Mouse (Mus musculus) right cerebral cortex, postnatal 4 days (tissue): ENCODE measurements at regions not wholly inside any gene's neighbourhood (a gene's known extent, or its start where the extent isn't known, plus 50 kb on each side); places are given as distances from the start of the nearest gene placed in this dataset.
A peak's percentile ranks its signal among the peaks of the same experiment; 100 is the strongest.

Source experiments
- DNase-seq: peaks from one replicate; pipeline ENCODE4 v3.0.0-alpha.2; 2022

DNA sequence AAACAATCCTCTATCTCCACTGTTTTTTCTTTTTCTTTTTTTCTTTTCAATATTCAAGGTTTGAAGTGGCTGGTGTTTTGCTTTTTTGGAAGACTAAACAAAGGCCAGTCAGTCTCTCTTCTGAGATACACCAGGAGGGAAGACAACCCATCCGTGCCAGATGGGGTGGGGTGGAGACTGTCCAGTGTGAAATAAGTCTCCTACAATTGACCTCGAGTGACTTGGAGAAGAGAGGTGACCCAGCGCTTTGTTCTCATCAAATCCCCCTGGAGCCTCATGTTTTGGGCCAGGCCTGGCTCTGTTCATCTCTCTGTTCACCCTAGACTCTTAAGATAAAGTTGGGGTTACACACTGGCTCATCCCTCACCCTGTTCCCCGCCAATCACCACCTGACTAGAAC, 169.2 kb upstream of the Tbca start:
- DNase-seq, result no peak

DNA sequence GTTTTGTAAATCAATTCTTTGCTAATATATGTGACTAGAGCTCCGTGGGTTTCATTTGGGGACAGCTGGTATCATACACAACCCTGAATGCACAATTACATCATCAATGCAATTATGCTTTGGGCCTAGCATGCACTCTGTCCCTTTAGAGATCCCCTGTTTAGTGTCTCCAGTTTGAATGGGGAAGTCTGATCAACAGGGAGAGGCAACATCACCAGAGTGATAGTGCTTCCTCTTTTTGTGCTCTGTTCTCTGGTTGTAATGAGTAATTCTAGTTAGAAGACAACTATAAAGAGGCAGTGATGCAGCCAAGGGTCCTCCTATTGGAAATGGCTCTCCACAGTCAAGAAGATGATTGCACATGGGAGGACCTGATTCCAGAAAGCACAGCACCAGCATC, 158.7 kb upstream of the Tbca start:
- no peak for DNase-seq

DNA sequence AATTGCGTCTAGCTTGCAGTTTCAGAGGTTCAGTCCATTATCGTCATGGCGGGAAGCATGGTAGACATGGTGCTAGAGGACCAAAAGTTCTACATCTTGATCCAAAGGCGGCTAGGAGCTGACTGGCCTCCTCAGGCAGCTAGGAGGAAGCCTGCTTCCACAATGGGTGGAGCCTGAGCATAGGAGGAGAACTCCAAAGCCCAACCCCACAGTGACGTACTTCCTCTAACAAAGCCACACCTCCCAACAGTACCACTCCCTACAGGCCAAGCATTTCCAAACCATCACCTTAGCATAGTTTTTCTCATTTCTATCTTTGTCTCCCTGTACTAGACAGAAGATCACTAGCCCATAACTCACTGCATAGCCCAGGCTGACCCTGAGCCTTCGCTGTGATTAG, 158.0 kb upstream of the Tbca start:
- no peak for DNase-seq

DNA sequence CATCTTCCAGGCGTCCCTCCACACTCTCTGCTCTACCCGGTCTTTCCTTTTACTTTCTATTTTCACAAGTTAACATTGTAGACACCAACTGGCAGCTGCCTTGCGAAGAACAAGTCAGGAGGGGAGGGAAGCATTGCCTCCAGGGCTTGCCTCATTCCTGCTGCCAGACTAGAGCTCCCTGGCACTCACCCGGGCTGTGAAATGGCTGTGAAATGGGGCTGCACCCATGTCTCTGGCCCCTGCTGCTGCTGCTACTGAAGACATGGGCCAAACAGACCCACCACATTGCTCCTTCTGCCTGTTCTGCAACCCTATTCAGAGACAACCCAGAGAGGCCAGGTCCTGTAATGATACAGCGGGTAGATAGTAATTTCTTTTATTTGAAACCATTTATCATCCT, 156.0 kb upstream of the Tbca start:
- no peak for DNase-seq

DNA sequence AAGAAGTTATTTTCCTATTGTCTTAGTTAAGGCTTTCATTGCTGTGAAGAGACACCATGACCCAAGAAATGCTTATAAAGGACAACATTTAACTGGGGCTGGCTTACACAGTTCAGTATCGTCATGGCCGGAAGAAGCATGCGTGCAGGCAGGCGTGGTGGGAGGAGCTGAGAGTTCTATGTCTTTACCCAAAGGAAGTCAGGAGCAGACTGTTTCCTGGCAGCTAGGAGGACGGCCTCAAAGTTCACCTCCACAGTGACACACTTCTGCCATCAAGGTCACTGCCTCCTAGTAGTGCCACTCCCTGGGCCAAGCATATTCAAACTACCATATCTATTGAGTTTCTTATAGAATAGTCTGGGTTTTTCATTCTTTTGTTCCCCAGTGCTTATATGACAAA, 148.4 kb upstream of the Tbca start:
- DNase-seq, result no peak

DNA sequence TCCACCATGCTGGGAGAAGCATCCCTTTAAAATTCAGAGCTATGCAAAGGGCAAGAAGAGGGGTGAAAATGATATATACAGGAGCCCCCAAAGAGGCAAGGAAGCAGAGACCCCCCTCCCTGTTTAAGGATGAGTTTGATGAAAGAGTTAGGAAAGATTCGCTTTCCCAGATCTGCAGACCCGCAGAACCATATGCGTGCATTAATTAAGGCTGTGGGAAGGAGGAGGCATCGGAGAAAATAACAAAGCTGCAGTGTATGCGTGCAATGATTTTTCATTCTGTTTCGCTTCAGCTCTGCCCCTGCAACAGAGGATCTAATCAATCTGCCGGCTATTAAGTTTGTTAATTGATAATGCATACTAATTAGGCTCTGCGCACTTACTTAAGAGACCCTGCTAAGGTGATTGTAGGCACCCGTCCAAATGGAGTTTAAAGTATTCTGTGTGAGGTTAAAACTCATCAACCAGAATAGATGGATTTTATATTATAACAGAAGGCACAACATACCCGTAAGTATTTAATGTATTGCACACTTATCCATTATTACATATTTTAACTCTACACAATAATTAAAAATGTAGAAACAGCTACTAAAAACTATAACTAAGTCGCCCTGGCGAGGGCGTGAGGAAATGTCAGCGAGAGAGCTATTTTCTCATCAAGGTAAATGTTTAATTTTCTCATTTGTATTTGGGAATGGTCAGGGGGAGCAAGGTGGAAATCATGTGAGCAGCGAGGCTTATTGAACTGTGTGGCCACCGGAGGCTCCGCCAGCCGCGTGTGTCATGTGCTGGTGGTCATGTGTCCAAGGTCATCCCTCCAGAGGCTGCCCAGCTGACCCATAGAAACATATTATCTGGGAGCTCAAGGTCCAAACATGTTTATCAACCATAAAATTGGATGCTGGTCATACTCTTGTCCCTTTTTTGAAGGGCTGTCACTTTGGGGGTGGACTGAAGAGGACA, 143.2 kb upstream of the Tbca start:
- no peak for DNase-seq

DNA sequence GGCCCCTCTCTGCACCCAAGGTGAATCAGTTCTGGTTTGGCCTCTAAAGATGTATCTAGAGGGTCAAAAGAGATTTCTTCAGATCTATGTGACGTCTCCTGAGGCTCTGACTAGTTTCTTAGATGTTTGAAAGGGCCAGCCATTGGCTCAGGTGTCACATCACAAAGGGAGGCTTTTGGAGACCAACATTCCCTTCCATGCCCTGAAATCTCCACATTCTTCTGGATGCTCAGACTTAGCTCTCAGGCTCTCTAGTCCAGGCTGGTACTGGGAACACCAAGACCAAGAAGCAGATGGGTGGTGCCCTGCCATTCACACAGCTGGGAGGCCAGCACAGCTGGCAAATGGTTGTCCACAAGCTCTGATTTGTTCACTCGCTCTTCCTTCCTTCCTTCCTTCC, 142.4 kb upstream of the Tbca start:
- no peak for DNase-seq

DNA sequence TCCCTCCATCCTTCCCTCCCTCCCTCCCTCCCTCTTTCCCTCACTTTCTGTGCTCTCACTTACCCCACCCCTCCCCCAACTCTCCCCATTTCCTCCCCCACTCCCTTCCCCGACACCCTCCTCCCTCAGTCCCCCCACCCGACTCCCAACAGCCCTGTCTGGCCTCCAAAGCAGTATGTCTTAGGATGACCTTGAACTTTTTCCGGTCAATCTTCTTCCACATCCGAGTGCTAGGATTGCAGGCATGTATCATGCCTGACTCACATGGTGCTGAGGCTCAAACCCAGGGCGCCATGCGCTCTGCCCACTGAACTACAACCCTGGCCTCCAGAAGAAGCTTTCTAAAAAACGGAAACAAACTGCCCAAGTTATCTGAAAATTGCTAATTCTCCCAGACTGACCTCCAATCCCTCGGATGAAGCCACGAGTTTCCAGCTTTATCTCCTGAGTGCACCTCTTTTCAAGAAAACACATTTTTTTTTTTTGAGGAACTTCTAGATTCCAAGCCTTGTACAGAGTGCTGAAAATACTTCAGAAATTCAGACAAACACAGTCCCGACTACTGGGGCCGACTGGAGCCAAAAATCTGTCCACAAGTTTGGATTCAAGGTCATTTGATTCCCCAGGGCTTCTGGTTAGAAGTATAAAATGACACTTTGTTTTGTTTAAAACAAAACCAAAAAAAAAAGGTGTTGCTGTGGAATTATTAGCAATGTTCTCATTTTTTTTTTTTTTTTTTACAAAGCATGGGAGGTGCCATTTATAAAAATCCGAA, 141.7 kb upstream of the Tbca start:
- no peak for DNase-seq

DNA sequence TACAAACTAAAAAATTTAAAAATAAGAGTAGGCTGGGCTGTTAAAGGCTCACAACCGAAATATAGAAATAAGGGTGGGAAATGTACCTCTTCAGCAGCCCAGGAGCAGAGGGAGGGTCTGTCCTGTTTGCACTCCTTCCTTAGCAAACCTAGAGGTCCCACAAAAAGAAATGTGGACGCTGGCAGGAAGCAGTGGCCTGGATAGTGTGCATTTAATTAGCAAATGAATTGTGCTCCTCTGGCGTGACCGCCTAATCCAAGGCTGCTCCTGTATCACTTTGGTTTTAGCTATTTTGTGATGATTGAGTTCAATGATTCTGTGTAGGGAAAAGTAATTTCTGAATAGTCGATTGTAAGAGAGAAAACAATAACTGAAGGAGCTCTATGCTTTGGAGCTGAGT, 141.1 kb upstream of the Tbca start:
- DNase-seq, result no peak

DNA sequence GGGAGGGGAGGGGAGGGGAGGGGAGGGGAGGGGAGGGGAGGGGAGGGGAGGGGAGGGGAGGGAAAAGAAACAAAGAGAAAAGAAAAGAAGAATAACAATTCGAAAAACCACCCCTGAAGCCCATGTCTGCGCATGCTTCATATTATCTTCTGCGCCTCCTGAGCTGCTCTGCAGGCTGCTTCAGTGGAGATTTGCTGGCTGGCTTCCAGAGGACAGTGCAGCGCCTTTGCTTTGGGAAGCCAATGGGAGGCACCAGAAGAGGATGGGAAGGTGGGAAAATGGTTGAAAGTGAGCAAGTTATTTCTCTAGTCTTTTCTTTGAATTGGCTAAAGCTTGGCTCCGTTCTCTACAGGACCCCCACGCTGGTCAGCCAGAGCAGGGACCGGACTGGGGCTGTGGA, 137.8 kb upstream of the Tbca start:
- DNase-seq, result no peak

DNA sequence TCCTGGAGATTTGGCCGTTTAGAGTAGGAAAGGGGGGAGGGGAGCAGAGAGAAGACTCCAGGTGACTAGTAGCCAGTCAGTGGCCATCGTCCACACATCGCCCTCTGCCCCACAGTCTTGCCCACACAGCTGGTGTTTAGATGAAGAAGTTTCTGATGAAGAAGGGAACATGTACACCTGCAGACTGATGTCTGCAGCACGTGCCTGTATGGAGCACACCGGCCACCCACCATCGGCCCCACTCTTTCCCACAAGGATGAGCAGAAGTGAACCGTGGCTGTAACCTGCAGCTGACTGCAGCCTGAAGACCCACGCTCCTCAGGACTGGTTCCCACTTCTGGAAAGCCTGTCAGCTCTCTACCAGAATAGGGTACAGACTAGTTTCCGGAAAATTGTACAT, 121.1 kb upstream of the Tbca start:
- DNase-seq, result no peak

DNA sequence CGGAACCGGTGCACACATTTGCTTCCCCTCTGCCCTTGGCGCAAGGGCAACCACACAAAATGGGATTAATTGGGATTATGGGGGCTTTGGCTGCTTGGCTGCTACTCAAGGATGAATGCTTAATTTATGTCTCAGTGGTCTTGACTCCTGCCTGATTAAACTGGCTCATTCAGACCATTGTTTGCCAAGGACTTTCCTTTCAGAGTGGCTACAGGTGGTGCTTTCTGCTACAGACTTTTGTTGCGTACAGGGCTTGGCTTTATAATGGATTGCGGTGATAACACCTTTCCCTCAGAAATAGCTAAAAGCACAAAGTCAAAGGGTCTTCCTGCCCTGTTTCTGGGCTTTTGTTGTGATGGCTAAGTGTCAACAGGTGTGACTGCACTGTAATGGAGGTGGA, 120.4 kb upstream of the Tbca start:
- no peak for DNase-seq

DNA sequence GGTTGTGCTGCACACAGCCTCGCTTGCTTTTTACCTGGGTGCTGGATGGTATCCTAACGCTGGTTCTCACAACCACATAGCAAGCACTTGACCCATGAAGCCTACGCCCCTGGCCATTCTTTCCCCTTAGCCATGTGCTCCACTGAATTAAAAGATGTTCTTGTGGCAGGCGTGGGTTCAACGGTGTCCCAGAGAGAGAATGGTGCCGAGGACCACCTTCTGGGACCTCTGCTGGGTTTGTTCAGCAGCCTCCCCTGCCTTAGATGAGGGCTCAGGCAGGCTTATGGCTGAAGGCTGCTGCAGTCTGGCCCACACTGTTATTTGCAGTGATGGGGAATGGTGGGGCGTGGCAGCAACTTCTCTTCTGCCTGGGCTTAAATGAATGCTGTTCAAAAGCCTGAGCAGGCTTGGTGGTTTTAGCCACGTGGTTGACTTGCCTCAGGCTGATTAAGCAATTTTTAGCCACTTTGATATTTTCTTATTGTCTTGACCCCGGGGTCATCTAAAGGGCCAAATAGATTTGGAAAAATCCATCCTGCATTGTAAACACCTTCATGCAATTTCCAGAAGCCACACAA, 119.5 kb upstream of the Tbca start:
- DNase-seq, result no peak

DNA sequence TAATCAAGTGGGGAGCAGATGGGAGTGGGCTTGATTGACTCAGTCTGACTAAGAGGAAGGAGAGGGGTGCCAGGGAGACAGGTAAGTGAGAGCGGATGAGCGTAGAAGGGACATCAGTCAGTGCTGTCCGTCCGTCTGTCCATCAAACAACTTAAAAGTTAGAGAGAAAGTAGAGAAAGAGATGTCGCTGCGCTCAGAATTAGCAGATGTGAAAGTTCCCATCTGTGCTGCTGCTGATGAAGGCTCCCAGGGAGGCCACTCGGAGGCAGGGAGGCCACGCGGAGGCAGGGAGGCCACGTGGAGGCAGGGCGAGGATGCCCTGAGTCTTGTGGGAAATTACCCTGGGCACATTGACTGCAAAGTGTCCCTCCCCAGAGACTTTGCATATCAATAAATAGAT, 118.4 kb upstream of the Tbca start:
- DNase-seq, result no peak

DNA sequence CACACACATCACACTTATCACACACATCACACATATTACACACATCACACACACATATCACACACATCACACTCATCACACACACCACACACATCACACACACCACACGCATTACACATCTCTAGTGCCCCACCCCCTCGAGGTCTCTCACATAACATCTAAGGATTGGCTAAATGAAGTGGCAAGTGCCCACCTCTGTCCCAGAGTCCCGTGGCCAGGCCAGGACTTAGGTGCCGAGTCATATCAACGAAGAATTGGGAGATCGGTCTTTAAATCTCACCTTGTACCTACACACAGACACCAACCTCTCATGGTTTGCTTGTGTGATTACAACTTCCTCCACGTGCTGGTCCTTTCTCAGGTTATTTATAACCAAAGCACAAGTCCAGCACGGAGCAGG, 117.7 kb upstream of the Tbca start:
- DNase-seq, result no peak

DNA sequence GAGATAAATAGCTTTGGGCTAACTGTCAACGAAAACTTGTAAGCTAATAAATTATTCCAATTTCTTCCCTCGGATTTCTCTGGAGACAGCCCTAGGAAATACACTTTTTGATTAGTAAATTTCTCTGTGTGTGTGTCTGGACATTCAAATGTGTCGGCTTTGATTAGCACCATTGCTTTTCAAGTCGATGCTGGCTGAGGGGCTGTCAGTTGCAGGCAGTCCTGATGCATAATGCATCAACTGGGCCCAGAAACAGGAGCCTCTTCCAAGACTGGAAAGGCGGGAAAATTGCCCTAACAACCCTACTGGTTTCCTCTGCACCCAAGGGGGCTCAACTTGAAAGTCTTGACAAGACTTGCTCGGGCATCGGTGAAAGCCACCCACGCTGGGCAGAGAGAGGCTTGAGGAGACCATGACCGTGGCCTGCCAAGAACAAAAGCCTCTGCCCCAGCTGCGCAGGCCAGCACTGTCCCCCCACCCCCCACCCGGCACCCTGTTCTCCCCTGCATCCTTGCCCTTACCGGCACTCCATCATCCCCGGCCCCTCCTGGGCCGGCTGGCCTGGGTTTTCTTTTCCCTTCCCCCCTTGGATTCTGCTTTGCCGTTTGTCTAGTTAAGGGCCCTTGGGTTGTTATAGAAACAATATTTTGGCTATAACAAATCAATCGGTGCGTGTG, 108.1 kb upstream of the Tbca start:
- no peak for DNase-seq

DNA sequence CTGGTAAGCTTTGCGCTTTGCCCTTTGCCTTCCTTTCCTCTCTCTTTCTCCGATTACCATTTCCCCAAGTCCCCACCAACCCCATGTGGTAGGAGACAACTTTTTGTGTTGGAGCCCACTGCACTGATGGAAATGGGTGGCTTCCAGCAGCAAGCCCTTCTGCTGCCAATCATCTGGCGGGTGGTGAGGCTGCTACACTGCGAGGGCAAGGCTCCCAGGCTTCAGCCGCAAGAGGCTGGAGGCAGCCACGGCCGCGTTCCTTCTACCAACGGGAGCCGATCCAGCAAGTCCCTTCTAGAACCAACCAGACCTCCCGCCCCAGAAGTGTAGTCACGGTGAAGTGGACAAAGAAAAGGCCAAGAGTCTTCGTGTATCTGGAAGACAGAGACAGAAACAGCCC, 107.1 kb upstream of the Tbca start:
- DNase-seq, result no peak

DNA sequence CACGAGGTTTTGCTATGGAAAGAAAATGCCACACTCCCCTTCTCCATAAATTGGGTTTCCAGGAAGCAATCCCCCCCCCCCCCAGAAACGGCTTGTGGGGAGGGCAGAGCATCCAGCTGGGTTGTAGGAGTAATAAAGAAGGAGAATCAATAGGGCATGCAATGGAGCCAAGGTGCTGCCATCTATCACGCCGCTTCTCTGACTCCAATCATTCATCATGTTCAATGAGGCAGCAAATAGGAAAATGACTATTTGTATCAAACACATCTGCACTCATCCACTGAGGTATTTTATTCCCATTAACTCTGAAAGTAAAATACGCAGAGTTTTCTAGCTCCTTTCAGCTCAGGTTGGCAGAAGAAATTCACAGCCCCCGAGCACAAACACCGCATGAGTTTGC, 103.5 kb upstream of the Tbca start:
- no peak for DNase-seq

DNA sequence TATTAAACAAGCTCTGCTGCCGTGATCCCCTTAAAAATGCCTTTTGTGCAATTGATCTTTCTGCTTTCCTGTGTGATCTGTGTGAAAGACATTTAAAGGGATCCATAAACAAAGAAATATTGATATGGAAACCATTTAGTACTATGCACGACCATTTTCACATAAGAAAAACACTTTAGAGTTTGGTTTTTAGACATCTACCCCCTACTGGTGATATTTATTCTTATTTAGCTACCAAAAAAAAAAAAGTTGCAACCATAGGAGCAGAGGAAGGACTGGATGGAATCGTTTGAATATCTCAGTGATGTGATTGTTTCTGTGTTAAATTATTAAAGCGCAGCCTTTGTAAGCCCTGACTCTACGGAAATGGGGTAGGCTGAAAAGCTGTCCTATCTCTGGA, 101.4 kb upstream of the Tbca start:
- no peak for DNase-seq

DNA sequence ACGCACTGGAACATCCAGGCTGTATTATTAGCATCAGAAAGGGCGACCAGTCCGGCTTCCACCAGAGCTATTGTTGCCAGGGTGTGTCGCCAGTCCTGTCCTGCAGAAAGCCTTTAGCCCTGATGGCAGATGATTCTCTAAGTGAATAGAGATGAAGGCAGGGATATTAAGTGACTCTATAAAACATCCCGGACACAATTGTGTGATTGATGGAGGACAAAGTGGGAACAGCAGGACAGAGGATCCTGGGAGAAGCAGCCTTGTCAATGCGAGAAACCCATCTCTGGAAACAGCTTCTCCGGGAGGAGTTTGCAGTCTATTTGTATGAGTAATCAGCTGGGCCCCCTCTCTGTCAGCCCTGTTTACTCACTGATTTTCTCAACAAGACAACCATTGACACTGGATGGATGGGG, 82.1 kb upstream of the Tbca start:
- DNase-seq, result no peak

DNA sequence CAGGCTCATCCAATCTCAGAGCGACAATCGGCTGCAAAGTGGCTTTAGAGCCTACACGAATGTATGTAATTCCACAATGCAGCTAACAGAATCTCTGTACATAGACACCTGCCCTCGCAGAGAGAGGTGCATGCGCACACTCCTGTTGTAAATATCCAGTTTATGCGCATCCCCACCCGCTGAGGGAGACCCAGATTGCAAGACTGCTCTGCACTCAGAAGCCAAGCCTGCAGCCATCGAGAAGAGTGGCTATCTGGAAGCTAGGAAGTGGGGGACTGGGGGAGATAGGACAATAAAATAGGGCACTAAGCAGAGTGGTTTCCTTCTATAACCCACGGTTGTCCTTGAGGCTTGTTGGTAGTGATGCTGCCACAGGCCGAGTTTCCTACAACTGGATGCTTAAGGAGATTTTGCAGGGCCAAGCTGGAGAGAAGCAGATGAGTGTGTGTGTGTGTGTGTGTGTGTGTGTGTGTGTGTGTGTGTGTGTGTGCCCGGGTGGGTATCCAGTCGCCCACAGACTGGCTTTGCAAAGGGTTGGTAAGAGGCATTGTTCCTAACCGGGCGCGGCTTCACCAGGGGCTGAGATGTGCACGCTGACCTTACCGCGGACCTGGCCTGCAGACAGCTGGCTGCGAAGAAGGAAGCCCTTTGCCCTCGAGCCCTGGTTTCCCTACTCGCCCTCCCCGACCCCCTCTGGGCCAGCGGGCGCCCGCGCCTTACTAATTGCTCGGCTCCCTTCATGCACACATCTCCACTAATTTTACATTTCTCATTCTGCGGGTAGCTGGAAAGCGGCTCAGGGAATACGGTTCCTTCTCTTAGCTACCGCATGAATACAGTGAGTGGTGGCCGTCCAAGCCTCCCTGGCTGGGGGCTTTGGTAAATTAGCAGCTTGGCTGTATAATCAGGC, 81.1 kb upstream of the Tbca start:
- DNase-seq, result peak; percentile 16

DNA sequence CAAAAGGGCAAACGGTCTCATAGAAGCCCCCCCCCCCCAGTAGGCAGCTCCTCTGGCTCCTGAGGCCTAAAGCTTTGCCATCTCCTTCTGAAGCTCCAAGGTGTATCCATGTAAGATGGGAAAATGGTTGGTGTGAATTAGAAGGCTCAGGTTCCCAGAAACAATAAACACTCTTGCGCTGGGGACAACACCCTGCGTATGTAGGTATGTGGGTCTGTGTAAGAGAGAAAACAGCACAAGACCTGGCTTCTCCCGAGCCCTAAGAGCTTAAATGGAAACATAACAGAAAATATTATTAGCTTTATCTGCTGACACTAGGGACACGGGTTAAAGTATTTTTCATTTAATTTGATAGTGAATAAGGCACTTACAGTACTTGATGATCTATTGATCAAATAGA, 79.9 kb upstream of the Tbca start:
- DNase-seq, result no peak
